Mouse (Mus musculus): Measurements from ENCODE around the gene Zfp541.

GRCm38 (mm10) chr7:16132926-16133325 is 71.3 kb downstream of the Zfp541 start:
- TF ChIP-seq JUND (IDR thresholded peaks at IDR 0.05; ENCODE audit: low read depth, low read length): no peak
- TF ChIP-seq CTCF (IDR thresholded peaks at IDR 0.05 in 2 of 3, conservative IDR thresholded peaks at IDR 0.05 in 1 of 3; ENCODE audit: control insufficient read depth in 1 of 3, insufficient read depth in 1 of 3, low read depth in 2 of 3, low read length in 3 of 3, poor library complexity in 1 of 3, severe bottlenecking in 1 of 3): no peak
- TF ChIP-seq ZNF384 (IDR thresholded peaks at IDR 0.05; ENCODE audit: low read depth, low read length): no peak
- TF ChIP-seq USF1 (IDR thresholded peaks at IDR 0.05; ENCODE audit: low read depth, low read length): no peak
